Mouse (Mus musculus) left cerebral cortex, postnatal 14 days (tissue): ENCODE data around the gene Osgep. TPM values are rescaled to one million over a fixed set of nuclear protein-coding genes. Genes with fewer than 3 reads are reported as not detected.
A peak's percentile ranks its signal among the peaks of the same experiment; 100 is the strongest.
"Not testable (repeated sequence)": the region's sequence is repeated elsewhere in the genome, so short reads cannot be mapped to it uniquely, and the experiment has no call there.

Source experiments
- DNase-seq, 2 experiments: peaks; one replicate each; pipeline ENCODE4 v3.0.0; 2021 to 2022; ENCODE audit warnings: low spot score in 2 of 2, mixed read lengths in 1 of 2
- intact Hi-C: fragments of 180-260 bp; cut with DNase I; formaldehyde crosslinking; loops from one replicate; pipeline ENCODE4 v1.15.1; 2025
- total RNA-seq, 2 experiments: library from RNA; stranded (reverse); gene quantifications; 2 replicates each; pipeline ENCODE4 v1.2.3; 2021

Osgep gene
- total RNA-seq, 2 experiments from 2014 or later = 35.1 to 39.7 TPM

- intact Hi-C loops = no loop called here
- peak; percentile 15 to 27 for DNase-seq
Observed at GRCm38 (mm10) chr14:50895985-50896746, 28.5 kb downstream of the Osgep start.

GRCm38 (mm10) chr14:50895407-50895806 lies 29.3 kb downstream of the Osgep start:
- intact Hi-C loops = no loop called here
- no peak for DNase-seq

GRCm38 (mm10) chr14:50892541-50893459 lies 31.9 kb downstream of the Osgep start:
- DNase-seq = no peak
- intact Hi-C loops = no loop called here

- no peak for DNase-seq
- intact Hi-C loops = no loop called here
Observed at GRCm38 (mm10) chr14:50892091-50892490, 32.6 kb downstream of the Osgep start.

GRCm38 (mm10) chr14:50891621-50892020 lies 33.1 kb downstream of the Osgep start:
- intact Hi-C loops = no loop called here

GRCm38 (mm10) chr14:50876236-50876950 lies 48.3 kb downstream of the Osgep start:
- peak in 1 of 2 experiments; percentile 37 for DNase-seq

More at GRCm38 (mm10) chr14:50891621-50892020, 33.1 kb downstream of the Osgep start:
- DNase-seq = no peak

GRCm38 (mm10) chr14:50875591-50876230 lies 49.0 kb downstream of the Osgep start:
- intact Hi-C loops = no loop called here

More at GRCm38 (mm10) chr14:50876236-50876950, 48.3 kb downstream of the Osgep start:
- intact Hi-C loops = no loop called here

GRCm38 (mm10) chr14:50875175-50875574 lies 49.5 kb downstream of the Osgep start:
- DNase-seq = no peak
- intact Hi-C loops = no loop called here

More at GRCm38 (mm10) chr14:50875591-50876230, 49.0 kb downstream of the Osgep start:
- DNase-seq = no peak

- intact Hi-C loops = no loop called here
- no peak for DNase-seq
Observed at GRCm38 (mm10) chr14:50871284-50871683, 53.4 kb downstream of the Osgep start.

GRCm38 (mm10) chr14:50870805-50871143 lies 53.9 kb downstream of the Osgep start:
- intact Hi-C loops = no loop called here
- no peak for DNase-seq

- intact Hi-C loops = no loop called here
- DNase-seq = peak; percentile 25 to 49
Observed at GRCm38 (mm10) chr14:50869889-50870804, 54.5 kb downstream of the Osgep start, which contains the start of gene Tep1. Gene Tep1, minus strand, starts transcription at chr14:50870560.

GRCm38 (mm10) chr14:50868656-50869055 lies 56.0 kb downstream of the Osgep start:
- intact Hi-C loops = no loop called here
- no peak for DNase-seq

GRCm38 (mm10) chr14:50868211-50868610 lies 56.5 kb downstream of the Osgep start:
- intact Hi-C loops = no loop called here
- no peak for DNase-seq

GRCm38 (mm10) chr14:50866966-50867365 lies 57.7 kb downstream of the Osgep start:
- intact Hi-C loops = no loop called here
- DNase-seq = no peak

- DNase-seq, intact Hi-C loops: not testable (repeated sequence)
Observed at GRCm38 (mm10) chr14:50865005-50865404, 59.7 kb downstream of the Osgep start.

- no peak for DNase-seq
- intact Hi-C loops = no loop called here
Observed at GRCm38 (mm10) chr14:50862641-50863040, 62.1 kb downstream of the Osgep start.
